Mouse (Mus musculus): ENCODE data around the gene Polr3c.
"Not testable (repeated sequence)": the region's sequence is repeated elsewhere in the genome, so short reads cannot be mapped to it uniquely, and the experiment has no call there.

- TF ChIP-seq EP300, CTCF (IDR thresholded peaks at IDR 0.05; ENCODE audit: low read depth): not testable (repeated sequence)
Observed at GRCm38 (mm10) chr3:96686057-96686456, 41.4 kb downstream of the Polr3c start.
